Mouse (Mus musculus) forebrain, embryonic 13.5 days (tissue): ENCODE results near the gene Frmd5. TPM values are rescaled to one million over a fixed set of nuclear protein-coding genes. Genes with fewer than 3 reads are reported as not detected.
"Not testable (repeated sequence)": the region's sequence is repeated elsewhere in the genome, so short reads cannot be mapped to it uniquely, and the experiment has no call there.

Experiments used
- ATAC-seq: fragments of 200-750 bp; cut with Nextera tagmentation; 2 replicates; pipeline ENCODE4 v1.8.0; 2017
- H3K27ac ChIP-seq: fragments of 300-500 bp; sonication (generic); 2 replicates; pipeline ENCODE4 v1.5.1; 2015; ENCODE audit warnings: inconsistent platforms, mild to moderate bottlenecking, moderate library complexity
- H3K27me3 ChIP-seq: fragments of 300-500 bp; sonication (generic); 2 replicates; pipeline ENCODE4 v1.6.1; 2015; ENCODE audit warnings: mild to moderate bottlenecking, inconsistent platforms
- H3K36me3 ChIP-seq: fragments of 300-500 bp; sonication (generic); 2 replicates; pipeline ENCODE4 v1.6.1; 2015; ENCODE audit warnings: mild to moderate bottlenecking, inconsistent platforms; ENCODE audit not compliant: poor library complexity, severe bottlenecking
- H3K4me1 ChIP-seq: fragments of 300-500 bp; sonication (generic); 2 replicates; pipeline ENCODE4 v1.6.1; 2015; ENCODE audit warnings: inconsistent platforms
- H3K4me2 ChIP-seq: fragments of 300-500 bp; sonication (generic); 2 replicates; pipeline ENCODE4 v1.6.1; 2015; ENCODE audit warnings: inconsistent platforms, mild to moderate bottlenecking, moderate library complexity
- H3K4me3 ChIP-seq: fragments of 300-500 bp; sonication (generic); 2 replicates; pipeline ENCODE4 v1.5.1; 2015; ENCODE audit warnings: mild to moderate bottlenecking, inconsistent platforms
- H3K9ac ChIP-seq: fragments of 300-500 bp; sonication (generic); 2 replicates; pipeline ENCODE4 v1.6.1; 2015; ENCODE audit warnings: mild to moderate bottlenecking, inconsistent platforms
- H3K9me3 ChIP-seq: fragments of 300-500 bp; sonication (generic); replicated peaks from 2 replicates; pipeline ENCODE4 v1.6.1; 2016; ENCODE audit warnings: inconsistent platforms
- WGBS: fragments of 180-500 bp; shearing (Covaris S2); methylation state at CpG from one replicate; pipeline ENCODE4 v1.1.7; 2015; 5-methylcytosine and 5-hydroxymethylcytosine counted together
- polyA plus RNA-seq: library from polyadenylated mRNA; unstranded; fragments of >200 nt; fragmentation: Nextera tagmentation; extraction: Ambion mirVana; gene quantifications from 2 replicates; pipeline ENCODE4 v1.2.1, GENCODE M21; 2015

Frmd5 gene
- polyA plus RNA-seq, 1 experiment from 2014 or later = 29.6 TPM

GRCm38 (mm10) chr2:121544829-121545228, 262.1 kb downstream of the Frmd5 start:
- 88% methylated on average over 3 of the region's 3 CpGs for WGBS
- ATAC-seq = no peak

GRCm38 (mm10) chr2:121525056-121525455, 281.8 kb downstream of the Frmd5 start:
- ATAC-seq = no peak
- no peak overlapping the region for H3K4me3 ChIP-seq
- 90% methylated on average over 2 of the region's 2 CpGs for WGBS
- no peaks in the 10 kb centered on the region for H3K9me3 ChIP-seq
- H3K27ac ChIP-seq = no peak overlapping the region
- peaks cover 40% of the 10 kb centered on the region for H3K36me3 ChIP-seq
- H3K4me1 ChIP-seq = no peaks in the 10 kb centered on the region
- no peaks in the 10 kb centered on the region for H3K27me3 ChIP-seq
- H3K4me2 ChIP-seq = no peak overlapping the region
- no peak overlapping the region for H3K9ac ChIP-seq

More at GRCm38 (mm10) chr2:121544829-121545228, 262.1 kb downstream of the Frmd5 start:
- H3K36me3 ChIP-seq = peaks cover 79% of the 10 kb centered on the region
- no peak overlapping the region for H3K9ac ChIP-seq
- no peak overlapping the region for H3K4me3 ChIP-seq
- no peak overlapping the region for H3K27ac ChIP-seq
- H3K4me1 ChIP-seq = no peaks in the 10 kb centered on the region
- H3K27me3 ChIP-seq = no peaks in the 10 kb centered on the region
- H3K9me3 ChIP-seq = no peaks in the 10 kb centered on the region
- H3K4me2 ChIP-seq = no peak overlapping the region

DNA sequence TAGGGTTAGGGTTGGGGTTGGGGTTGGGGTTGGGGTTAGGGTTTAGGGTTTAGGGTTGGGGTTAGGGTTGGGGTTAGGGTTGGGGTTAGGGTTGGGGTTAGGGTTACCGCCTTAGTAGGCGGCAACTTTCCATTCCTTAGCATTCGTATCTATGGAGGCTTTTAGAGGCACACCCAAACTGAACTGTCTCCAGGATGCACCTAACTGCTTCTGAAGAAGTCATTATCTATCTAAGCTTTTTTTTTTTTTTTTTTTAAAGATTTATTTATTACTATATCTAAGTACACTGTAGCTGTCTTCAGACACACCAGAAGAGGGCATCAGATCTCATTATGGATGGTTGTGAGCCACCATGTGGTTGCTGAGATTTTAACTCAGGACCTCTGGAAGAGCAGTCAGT, 284.1 kb downstream of the Frmd5 start:
- not testable (repeated sequence) for H3K4me2 ChIP-seq, H3K27ac ChIP-seq, H3K4me1 ChIP-seq, ATAC-seq, H3K9me3 ChIP-seq, H3K9ac ChIP-seq, H3K27me3 ChIP-seq, H3K4me3 ChIP-seq
- peaks cover 51% of the 10 kb centered on the region for H3K36me3 ChIP-seq
- 88% methylated on average over 3 of the region's 3 CpGs for WGBS

DNA sequence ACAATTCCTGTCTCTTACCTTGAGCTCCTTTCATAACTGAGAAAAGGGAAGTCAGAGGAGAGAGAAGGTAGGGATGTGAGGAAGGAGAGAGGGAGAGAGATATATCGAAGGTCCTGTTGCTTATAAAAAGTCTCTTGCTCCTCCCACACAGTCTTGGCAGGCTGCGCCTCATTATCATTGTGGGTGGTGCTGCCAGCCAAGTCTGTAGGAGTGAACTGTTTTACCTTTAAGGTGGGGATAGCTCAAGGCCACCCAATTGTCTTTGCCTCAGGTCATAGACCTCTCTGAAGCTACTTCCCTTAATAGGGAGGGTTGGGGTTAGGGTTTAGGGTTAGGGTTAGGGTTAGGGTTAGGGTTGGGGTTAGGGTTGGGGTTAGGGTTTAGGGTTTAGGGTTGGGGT, 284.9 kb downstream of the Frmd5 start:
- no peaks in the 10 kb centered on the region for H3K9me3 ChIP-seq
- no peak for ATAC-seq
- H3K4me3 ChIP-seq = no peak overlapping the region
- WGBS = 93% methylated on average over 2 of the region's 2 CpGs
- H3K4me1 ChIP-seq = no peaks in the 10 kb centered on the region
- no peak overlapping the region for H3K9ac ChIP-seq
- no peak overlapping the region for H3K27ac ChIP-seq
- no peaks in the 10 kb centered on the region for H3K27me3 ChIP-seq
- H3K4me2 ChIP-seq = no peak overlapping the region
- peaks cover 57% of the 10 kb centered on the region for H3K36me3 ChIP-seq

- H3K36me3 ChIP-seq = peaks cover 47% of the 10 kb centered on the region
- H3K4me1 ChIP-seq, ATAC-seq, H3K9me3 ChIP-seq, H3K9ac ChIP-seq, H3K27ac ChIP-seq, H3K27me3 ChIP-seq, H3K4me2 ChIP-seq, H3K4me3 ChIP-seq: not testable (repeated sequence)
- 95% methylated on average over 4 of the region's 4 CpGs for WGBS
Observed at GRCm38 (mm10) chr2:121518711-121519110, 288.2 kb downstream of the Frmd5 start.

DNA sequence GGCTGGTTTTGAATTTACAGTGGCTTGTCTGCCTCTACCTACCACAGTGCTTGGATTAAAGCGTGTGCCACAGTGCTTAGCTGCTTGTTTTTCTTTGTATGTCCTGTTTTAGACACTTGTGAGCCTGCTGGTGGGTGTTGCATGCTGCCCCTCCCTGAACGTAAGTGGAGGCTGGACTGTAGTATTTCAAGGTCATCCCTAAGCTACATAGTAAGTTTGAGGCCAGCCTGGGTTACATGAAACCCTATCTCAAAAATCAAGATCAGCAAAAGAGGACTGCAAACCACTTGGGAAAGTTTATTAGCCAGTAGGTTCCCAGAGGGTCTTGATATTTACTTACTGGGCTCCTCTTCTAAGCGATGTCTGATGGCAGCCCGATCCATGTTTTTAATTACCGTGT, 288.8 kb downstream of the Frmd5 start:
- 93% methylated on average over 5 of the region's 5 CpGs for whole genome bisulfite sequencing
- H3K4me2 ChIP-seq = no peak overlapping the region
- no peak overlapping the region for H3K9ac ChIP-seq
- ATAC-seq = no peak
- no peak overlapping the region for H3K27ac ChIP-seq
- H3K4me3 ChIP-seq = no peak overlapping the region
- H3K4me1 ChIP-seq = no peaks in the 10 kb centered on the region
- peaks cover 48% of the 10 kb centered on the region for H3K36me3 ChIP-seq
- no peaks in the 10 kb centered on the region for H3K9me3 ChIP-seq
- H3K27me3 ChIP-seq = no peaks in the 10 kb centered on the region

DNA sequence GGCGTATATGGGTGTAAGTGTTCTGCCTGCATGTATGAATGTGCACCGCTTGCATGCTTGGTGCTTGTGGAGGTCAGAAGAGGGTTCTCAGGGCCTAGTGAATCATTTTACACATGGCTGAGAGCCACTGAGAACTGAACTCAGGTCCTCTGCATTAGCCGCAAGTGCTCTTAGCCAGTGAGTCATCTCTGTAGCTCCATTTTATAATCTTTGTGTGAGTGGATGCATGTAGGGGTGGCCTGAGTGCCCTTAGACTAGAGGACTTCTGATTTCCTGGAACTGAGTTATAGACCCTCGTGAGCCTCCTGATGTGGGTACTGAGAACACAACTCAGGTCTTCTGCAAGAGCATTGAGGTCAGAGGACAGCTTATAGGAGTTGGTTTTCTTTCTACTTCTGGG, 292.7 kb downstream of the Frmd5 start:
- H3K9me3 ChIP-seq = no peaks in the 10 kb centered on the region
- no peak for ATAC-seq
- no peak overlapping the region for H3K4me3 ChIP-seq
- no peak overlapping the region for H3K9ac ChIP-seq
- no peaks in the 10 kb centered on the region for H3K27me3 ChIP-seq
- no peak overlapping the region for H3K4me2 ChIP-seq
- WGBS = 98% methylated on average over 4 of the region's 4 CpGs
- H3K4me1 ChIP-seq = peaks cover 8% of the 10 kb centered on the region; the same call in 1 of the 2 replicates
- H3K27ac ChIP-seq = no peak overlapping the region
- H3K36me3 ChIP-seq = peaks cover 57% of the 10 kb centered on the region

- WGBS = 94% methylated on average over 5 of the region's 5 CpGs
- H3K4me2 ChIP-seq, H3K27ac ChIP-seq, H3K9me3 ChIP-seq, H3K27me3 ChIP-seq, ATAC-seq, H3K4me3 ChIP-seq, H3K9ac ChIP-seq, H3K4me1 ChIP-seq: not testable (repeated sequence)
- H3K36me3 ChIP-seq = peaks cover 47% of the 10 kb centered on the region
Observed at GRCm38 (mm10) chr2:121512991-121513765, 293.7 kb downstream of the Frmd5 start.

DNA sequence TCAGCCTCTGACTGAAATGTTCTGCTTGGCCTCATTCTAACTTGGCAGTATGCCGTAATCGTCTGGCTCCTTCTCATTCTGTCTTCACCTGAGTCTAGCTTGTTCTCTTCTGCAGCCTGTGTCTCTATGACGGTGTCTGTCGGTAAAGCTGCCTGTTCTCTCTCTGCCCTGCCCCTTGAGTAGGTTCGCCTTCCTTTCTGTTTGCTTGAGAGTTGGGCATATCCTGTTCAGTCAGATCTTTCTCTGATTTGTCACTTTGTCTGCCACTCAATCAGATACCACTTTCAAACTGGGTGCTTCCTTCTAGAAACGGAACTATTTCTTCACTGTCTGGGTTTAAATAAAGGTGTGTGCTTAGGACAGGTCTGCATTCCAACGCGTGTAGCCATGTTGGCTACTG, 295.5 kb downstream of the Frmd5 start:
- H3K36me3 ChIP-seq = peaks cover 33% of the 10 kb centered on the region
- no peak overlapping the region for H3K9ac ChIP-seq
- H3K4me2 ChIP-seq = no peak overlapping the region
- ATAC-seq = no peak
- peaks cover 19% of the 10 kb centered on the region for H3K4me1 ChIP-seq
- H3K27me3 ChIP-seq = no peaks in the 10 kb centered on the region
- no peak overlapping the region for H3K4me3 ChIP-seq
- 95% methylated on average over 8 of the region's 8 CpGs for WGBS
- H3K27ac ChIP-seq = no peak overlapping the region
- H3K9me3 ChIP-seq = no peaks in the 10 kb centered on the region

GRCm38 (mm10) chr2:121509584-121509983, 297.3 kb downstream of the Frmd5 start:
- Histone ChIP-seq H3K4me1 (peaks cover 23% of the 10 kb centered on the region), H3K9me3 (no peaks in the 10 kb centered on the region), H3K4me3 (peak overlapping the region; percentile 33), H3K36me3 (peaks cover 32% of the 10 kb centered on the region), H3K4me2 (peak overlapping the region; percentile 53), H3K27me3 (no peaks in the 10 kb centered on the region), H3K9ac (peak overlapping the region; percentile 43; the same call in 1 of the 2 replicates), H3K27ac (no peak overlapping the region)
- 22% methylated on average over 16 of the region's 16 CpGs for WGBS
- peak; percentile 67 for ATAC-seq

GRCm38 (mm10) chr2:121507951-121508330, 298.9 kb downstream of the Frmd5 start:
- H3K36me3 ChIP-seq = peaks cover 32% of the 10 kb centered on the region
- ATAC-seq = no peak

DNA sequence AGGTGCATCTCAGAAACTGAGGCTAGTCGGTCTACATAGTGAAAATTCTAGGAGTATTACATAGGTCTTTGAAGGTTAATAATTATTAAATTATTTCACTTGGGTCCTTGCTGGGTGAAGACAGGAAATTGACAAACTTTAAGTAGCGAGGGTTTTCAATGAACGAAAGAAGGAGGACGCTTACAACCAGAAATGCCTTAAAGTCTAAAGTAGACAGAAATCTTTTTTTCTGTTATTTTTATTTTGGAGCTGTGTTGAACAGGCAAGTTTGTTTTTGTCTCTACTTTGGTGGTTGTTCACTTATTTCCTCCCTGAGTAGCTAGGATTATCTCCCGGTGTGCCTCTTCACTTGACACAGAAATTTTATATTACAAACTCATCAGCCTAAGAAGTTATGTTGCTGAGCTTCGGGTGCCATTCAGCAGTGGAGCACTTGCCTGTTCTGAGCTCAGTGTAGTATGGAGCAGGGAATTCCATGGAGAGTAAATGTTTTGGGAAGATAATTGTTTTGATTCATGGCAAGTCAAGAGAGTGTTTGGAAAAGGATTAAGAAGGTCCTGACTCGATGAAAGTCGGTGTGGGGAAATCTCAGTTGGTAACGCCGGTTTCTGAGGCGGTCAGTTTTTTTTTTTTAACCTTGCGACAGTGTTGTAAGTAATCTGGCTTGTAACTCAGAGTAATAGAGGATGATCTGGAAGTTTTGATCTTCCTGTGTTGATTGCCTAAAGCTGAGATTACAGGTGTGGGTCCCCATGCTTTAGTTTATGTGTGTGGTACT, 299.5 kb downstream of the Frmd5 start:
- Histone ChIP-seq H3K4me3 (peak overlapping the region; percentile 63), H3K9ac (peak overlapping the region; percentile 77), H3K27ac (no peak overlapping the region), H3K4me1 (peaks cover 26% of the 10 kb centered on the region), H3K9me3 (no peaks in the 10 kb centered on the region), H3K27me3 (no peaks in the 10 kb centered on the region), H3K36me3 (peaks cover 28% of the 10 kb centered on the region), H3K4me2 (peak overlapping the region; percentile 80)
- 14% methylated on average over 12 of the region's 12 CpGs for WGBS
- ATAC-seq = no peak

More at GRCm38 (mm10) chr2:121507951-121508330, 298.9 kb downstream of the Frmd5 start:
- H3K9ac ChIP-seq = peak overlapping the region; percentile 77
- H3K4me1 ChIP-seq = peaks cover 26% of the 10 kb centered on the region
- peak overlapping the region; percentile 63 for H3K4me3 ChIP-seq
- H3K9me3 ChIP-seq = no peaks in the 10 kb centered on the region
- H3K27ac ChIP-seq = no peak overlapping the region
- WGBS = 86% methylated on average over 2 of the region's 2 CpGs
- peak overlapping the region; percentile 80 for H3K4me2 ChIP-seq
- no peaks in the 10 kb centered on the region for H3K27me3 ChIP-seq
